Mouse (Mus musculus) lung, postnatal 14 days (tissue): ENCODE measurements around the gene Cdk14.

ENCODE experiments used
- DNase-seq: peaks from one replicate; pipeline ENCODE4 v3.0.0; 2021

The Cdk14 gene

GRCm38 (mm10) chr5:5176052-5176451 lies 244.1 kb downstream of the Cdk14 start:
- DNase-seq = no peak

DNA sequence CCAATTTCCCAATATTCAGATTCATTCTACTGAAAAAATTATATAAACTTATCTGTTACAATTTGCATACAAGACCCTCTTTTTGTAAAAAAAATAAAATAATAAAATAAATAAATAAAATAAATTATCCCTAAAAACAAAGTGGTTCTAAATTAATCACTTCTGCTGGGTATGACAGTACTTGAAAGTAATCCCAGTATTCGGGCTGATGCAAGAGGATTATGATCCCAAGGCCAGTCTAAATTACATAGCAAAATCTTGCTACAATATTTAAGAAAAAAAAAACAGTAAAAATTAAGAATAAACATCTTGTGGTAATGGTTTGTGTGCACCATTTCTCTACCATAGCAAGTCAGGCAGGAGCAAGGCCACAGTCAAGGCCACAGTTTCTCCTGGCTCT lies 244.5 kb downstream of the Cdk14 start:
- DNase-seq = no peak

GRCm38 (mm10) chr5:5175090-5175489 lies 245.0 kb downstream of the Cdk14 start:
- no peak for DNase-seq

GRCm38 (mm10) chr5:5166086-5166485 lies 254.0 kb downstream of the Cdk14 start:
- no peak for DNase-seq

DNA sequence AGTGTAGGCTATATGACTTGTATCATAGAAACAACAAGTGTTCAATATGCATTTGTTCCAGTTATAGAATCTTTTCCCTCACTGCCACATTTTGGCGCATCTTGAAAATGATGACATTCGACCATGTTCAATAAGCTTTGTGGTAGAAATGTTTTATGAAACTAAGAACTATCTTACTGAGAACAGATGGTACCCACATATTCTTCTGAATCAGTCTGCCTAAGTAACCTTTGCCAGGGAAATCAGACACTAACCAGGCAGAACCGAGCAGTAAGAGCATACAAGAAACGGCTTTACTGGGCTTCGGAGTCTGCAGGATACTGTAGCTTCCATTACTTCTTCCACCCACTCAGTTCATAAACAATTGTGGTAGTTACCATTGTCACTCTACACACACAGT lies 255.8 kb downstream of the Cdk14 start:
- DNase-seq = no peak

GRCm38 (mm10) chr5:5163823-5164222 lies 256.3 kb downstream of the Cdk14 start:
- no peak for DNase-seq

DNA sequence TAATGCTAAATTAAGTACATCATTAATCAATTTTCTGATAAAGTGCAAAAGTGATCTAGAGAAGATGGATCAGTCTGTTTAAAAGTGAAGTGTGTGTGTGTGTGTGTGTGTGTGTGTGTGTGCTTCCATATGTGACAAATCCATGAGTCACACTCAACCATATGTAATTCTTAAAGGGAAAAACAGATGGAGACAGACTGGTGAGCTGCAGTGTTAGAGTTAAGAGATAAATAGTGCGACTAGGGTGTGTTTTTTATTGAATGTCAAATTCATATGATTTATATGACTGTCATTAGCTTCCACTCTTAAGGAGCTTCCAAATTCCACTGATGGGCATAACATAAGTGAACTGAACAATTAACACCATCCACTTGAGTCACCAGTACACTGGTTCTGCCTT lies 260.6 kb downstream of the Cdk14 start:
- no peak for DNase-seq

GRCm38 (mm10) chr5:5139855-5140254 lies 280.3 kb downstream of the Cdk14 start:
- DNase-seq = no peak

GRCm38 (mm10) chr5:5134905-5135511 lies 285.1 kb downstream of the Cdk14 start:
- DNase-seq = no peak

- DNase-seq = no peak
Observed at GRCm38 (mm10) chr5:5134143-5134904, 285.8 kb downstream of the Cdk14 start.

DNA sequence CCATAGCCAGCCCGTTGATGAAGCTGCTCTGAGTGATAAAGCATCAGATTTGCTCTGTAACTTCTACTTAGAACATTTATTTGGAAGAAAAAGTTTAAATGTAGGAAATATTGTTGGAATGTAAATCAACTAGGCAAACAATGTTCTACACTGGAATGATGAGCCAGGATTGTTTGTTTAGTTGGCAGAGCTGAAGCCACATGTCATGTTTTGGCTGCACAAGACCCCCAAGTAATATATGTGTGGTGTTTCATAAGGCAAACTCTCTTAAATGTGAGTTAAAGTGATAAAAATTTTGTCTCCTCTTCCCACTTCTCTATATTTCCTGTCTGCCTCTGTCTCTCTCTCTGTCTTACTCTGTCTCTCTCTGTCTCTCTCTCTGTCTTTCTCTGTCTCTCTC lies 291.3 kb downstream of the Cdk14 start:
- DNase-seq = no peak

DNA sequence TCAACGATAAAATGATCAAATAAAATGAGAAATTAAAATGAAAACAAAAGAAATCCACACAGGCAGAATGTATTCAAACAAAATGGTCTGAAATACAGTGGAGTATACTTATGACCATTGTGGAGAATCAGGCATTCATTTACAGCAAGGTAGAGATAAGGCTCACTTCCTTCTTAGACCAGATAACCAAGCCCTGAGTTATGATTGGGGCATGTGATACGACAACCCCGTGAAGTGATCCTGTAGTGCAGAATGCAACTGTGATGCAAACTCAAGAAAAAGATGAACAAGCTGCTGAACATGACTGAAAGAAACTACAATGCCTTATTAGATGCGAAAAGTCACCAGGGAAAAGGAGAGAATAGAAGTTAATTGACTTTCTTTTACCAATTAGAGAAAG lies 295.5 kb downstream of the Cdk14 start:
- DNase-seq = no peak

- no peak for DNase-seq
Observed at GRCm38 (mm10) chr5:5116775-5117522, 303.2 kb downstream of the Cdk14 start.

DNA sequence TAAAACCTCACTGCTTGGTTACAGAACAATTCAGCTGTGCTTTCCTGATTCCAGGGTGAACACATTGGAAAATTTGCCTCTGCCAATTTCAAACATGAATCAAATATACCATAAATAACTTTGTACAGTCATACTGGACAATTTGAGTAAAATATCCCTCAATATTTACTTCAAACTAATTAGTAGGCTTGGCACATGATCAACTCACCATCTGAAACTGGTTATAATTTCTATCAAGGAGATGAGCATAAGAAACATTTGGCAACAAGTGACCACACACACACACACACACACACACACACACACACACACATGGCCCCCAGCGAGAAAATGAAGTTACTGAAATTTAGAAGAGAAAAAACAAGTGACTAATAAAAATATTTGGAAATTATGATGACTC lies 304.6 kb downstream of the Cdk14 start:
- DNase-seq = no peak

DNA sequence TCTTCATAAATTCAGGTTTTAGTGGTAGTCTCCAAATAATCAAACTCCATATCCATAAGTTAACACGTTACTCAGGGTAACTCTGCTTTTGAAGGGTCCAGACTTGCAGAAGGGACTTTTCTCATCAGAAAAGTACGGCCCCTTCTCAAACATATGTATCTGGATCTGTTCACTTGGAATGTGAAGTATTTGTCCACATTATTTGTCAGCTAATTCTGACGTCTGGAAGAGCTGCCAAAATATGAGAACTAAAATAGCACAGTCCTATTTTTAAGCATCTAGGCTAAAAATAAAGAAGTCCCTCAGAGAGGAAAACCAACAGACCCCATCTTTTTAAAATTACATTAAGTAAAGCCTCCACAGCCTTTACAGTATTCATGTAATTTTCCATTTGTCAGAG lies 310.5 kb downstream of the Cdk14 start:
- DNase-seq = no peak

DNA sequence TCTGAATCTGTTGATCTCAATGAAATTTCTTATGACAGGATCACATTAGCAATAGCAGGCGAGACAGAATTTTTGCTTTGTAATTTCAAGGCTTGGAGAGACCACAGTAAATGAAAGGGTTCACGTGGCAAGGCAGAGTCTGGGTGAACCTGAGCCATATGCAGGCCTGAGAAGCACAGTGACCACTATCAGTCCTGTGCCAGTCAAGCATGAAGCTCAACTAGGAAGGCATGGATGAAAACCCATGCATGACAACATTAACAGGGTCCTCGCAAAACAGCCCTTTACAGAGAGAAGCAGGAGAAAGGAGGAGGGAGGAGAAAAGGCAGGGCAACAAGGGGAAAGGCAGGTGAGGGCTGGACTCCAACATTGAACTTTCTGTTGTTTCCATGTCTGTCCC lies 311.1 kb downstream of the Cdk14 start:
- DNase-seq = no peak

DNA sequence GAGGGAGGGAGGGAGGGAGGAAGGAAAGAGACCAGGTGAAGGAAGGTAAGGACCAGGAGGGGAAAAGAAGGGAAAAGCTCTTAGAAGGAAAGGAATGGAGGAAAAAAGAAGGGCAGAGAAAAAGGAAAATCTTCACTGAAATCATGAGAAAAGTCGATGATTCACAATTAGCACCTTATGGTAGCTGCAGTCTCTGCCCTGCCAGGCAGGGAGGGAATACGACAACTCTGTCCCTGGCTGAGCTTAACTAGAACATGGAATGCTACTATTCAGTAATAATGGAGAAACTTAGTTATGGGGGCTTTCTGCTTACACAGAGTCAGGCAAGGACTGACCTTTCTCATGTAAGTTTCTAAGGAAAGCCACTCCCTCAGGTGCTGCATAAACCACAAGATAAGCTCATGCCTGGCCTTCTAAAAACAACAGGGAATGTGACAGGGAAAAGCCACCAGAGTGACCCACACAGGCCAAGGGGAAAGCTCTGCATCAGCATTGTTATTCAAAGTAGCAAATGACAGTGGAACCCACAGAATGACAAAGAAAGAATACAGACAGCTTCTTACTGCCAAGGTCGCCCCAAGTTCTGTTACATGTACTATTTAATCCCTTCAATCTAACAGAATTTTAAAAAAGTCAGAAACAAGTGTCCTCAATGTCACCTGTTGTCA lies 323.7 kb downstream of the Cdk14 start:
- DNase-seq = no peak

DNA sequence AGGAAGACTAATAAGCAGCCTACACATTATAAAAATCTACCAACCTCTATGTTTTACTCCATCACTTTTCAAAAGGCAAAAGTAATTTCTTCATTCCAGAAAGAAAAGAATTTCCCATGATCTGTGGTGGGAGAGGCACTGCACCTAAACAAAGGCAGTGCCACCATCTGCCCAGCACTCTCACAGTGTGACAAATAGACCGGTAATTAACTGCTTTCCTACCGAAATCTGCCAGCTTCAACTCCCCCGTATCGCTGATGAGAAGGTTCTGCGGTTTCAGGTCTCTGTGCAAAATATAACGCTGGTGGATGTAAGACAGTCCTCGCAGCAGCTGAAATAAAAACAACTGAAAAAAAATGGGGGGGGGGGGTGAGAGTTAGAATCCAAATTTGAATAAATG lies 327.4 kb downstream of the Cdk14 start:
- DNase-seq = no peak

GRCm38 (mm10) chr5:5071526-5071925 lies 348.6 kb downstream of the Cdk14 start:
- DNase-seq = no peak

- DNase-seq = no peak
Observed at GRCm38 (mm10) chr5:5064686-5065085, 355.4 kb downstream of the Cdk14 start.

- no peak for DNase-seq
Observed at GRCm38 (mm10) chr5:5056102-5056883, 363.8 kb downstream of the Cdk14 start.

- DNase-seq = no peak
Observed at GRCm38 (mm10) chr5:5055494-5055893, 364.6 kb downstream of the Cdk14 start.

DNA sequence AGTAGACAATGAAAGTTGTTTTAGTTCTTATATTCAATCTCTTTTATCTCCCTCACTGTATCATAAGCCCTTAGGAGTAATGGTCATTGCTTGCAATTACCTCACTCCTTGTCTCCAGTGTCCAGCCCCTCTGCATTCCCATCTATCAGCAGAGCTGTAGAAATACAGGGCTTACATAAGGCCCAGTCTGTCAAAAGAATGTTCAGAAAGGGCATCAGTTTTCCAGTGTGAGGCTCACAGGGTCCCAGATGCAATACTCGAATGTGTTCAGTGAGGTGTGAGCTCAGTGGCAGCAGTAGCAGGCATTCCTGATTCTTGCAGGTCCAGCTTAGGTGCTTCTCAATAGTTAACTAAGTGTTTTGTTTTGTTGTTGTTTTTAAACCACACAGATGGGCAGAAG lies 365.8 kb downstream of the Cdk14 start:
- no peak for DNase-seq
